Mouse (Mus musculus) liver, adult 2 months (tissue): ENCODE results near the gene Smu1. TPM values are rescaled to one million over a fixed set of nuclear protein-coding genes. Genes with fewer than 3 reads are reported as not detected.

Experiments used
- DNase-seq: peaks from one replicate; pipeline ENCODE4 v3.0.0-alpha.2; 2011; ENCODE audit warnings: low read depth, low spot score; ENCODE audit errors: extremely low read depth
- H3K27ac ChIP-seq: fragments of 200-500 bp; replicated peaks from 2 replicates; pipeline ENCODE4 v1.5.1; 2012; ENCODE audit warnings: low read depth, mild to moderate bottlenecking, control low read depth, inconsistent platforms, low read length; ENCODE audit not compliant: insufficient read depth
- H3K27me3 ChIP-seq: fragments of 200-500 bp; 2 replicates; pipeline ENCODE4 v1.6.1; 2012; ENCODE audit warnings: mild to moderate bottlenecking, moderate library complexity, low read length, inconsistent platforms; ENCODE audit not compliant: control insufficient read depth, insufficient read depth
- H3K36me3 ChIP-seq: fragments of 200-500 bp; 2 replicates; pipeline ENCODE4 v1.6.1; 2012; ENCODE audit warnings: low read length, inconsistent platforms; ENCODE audit not compliant: control insufficient read depth, insufficient read depth
- H3K4me1 ChIP-seq: fragments of 200-500 bp; 2 replicates; pipeline ENCODE4 v1.6.1; 2011; ENCODE audit warnings: low read length; ENCODE audit not compliant: control insufficient read depth, insufficient read depth
- H3K4me3 ChIP-seq: fragments of 200-500 bp; 2 replicates; pipeline ENCODE4 v1.5.1; 2011; ENCODE audit warnings: low read depth, mild to moderate bottlenecking, control low read depth, low read length, moderate library complexity; ENCODE audit not compliant: insufficient read depth
- H3K79me2 ChIP-seq: fragments of 200-500 bp; 2 replicates; pipeline ENCODE4 v1.6.1; 2012; ENCODE audit warnings: inconsistent platforms, mild to moderate bottlenecking, low read length, moderate library complexity; ENCODE audit not compliant: control insufficient read depth, insufficient read depth
- H3K9ac ChIP-seq: fragments of 200-500 bp; 2 replicates; pipeline ENCODE4 v1.6.1; 2012; ENCODE audit warnings: low read depth, mild to moderate bottlenecking, control low read depth, inconsistent platforms, low read length
- CTCF ChIP-seq: fragments of 200-500 bp; IDR thresholded peaks from 2 replicates; pipeline ENCODE4 v1.5.1; 2011; ENCODE audit warnings: low read depth, low read length, control low read depth
- POLR2A ChIP-seq: fragments of 200-500 bp; IDR thresholded peaks from 2 replicates; pipeline ENCODE4 v1.6.1; 2011; ENCODE audit warnings: low read length, control low read depth; ENCODE audit not compliant: insufficient read depth; ENCODE audit errors: extremely low read depth
- WGBS: fragments of 180-500 bp; shearing (Covaris S2); methylation state at CpG from one replicate; pipeline ENCODE4 v1.1.7; 2018; 5-methylcytosine and 5-hydroxymethylcytosine counted together
- polyA plus RNA-seq: library from polyadenylated mRNA; depleted of rRNA; stranded (reverse); fragments of >200 nt; gene quantifications from 2 replicates; pipeline ENCODE4 v1.2.3, GENCODE M21; 2012
- total RNA-seq: library from RNA; depleted of rRNA; stranded (reverse); fragments of >200 nt; gene quantifications from 2 replicates; pipeline ENCODE4 v1.2.3, GENCODE M21; 2014

Smu1 gene
- total and polyA plus RNA-seq, 2 experiments: 16.2 to 58.3 TPM

- no peak overlapping the region for H3K9ac ChIP-seq
- H3K27ac ChIP-seq: peak overlapping the region; percentile 97
- TF ChIP-seq POLR2A (no peak), CTCF (no peak)
- H3K79me2 ChIP-seq: peaks cover 10% of the 10 kb centered on the region
- WGBS: 93% methylated on average over 8 of the region's 8 CpGs
- no peak for DNase-seq
- peaks cover 10% of the 10 kb centered on the region for H3K36me3 ChIP-seq
- peaks cover 9% of the 10 kb centered on the region for H3K4me1 ChIP-seq
- H3K27me3 ChIP-seq: no peaks in the 10 kb centered on the region
- H3K4me3 ChIP-seq: no peak overlapping the region
Measured at GRCm38 (mm10) chr4:40720910-40721309, 36.8 kb downstream of the Smu1 start.

GRCm38 (mm10) chr4:40717141-40717540, 40.6 kb downstream of the Smu1 start:
- peaks cover 8% of the 10 kb centered on the region for H3K4me1 ChIP-seq
- DNase-seq: no peak
- no peak for TF ChIP-seq POLR2A
- TF ChIP-seq CTCF: no peak
- no peaks in the 10 kb centered on the region for H3K27me3 ChIP-seq
- no peaks in the 10 kb centered on the region for H3K79me2 ChIP-seq
- no peaks in the 10 kb centered on the region for H3K36me3 ChIP-seq
- no peak overlapping the region for H3K9ac ChIP-seq
- no peak overlapping the region for H3K4me3 ChIP-seq
- H3K27ac ChIP-seq: no peak overlapping the region
- 96% methylated on average over 3 of the region's 3 CpGs for WGBS

DNA sequence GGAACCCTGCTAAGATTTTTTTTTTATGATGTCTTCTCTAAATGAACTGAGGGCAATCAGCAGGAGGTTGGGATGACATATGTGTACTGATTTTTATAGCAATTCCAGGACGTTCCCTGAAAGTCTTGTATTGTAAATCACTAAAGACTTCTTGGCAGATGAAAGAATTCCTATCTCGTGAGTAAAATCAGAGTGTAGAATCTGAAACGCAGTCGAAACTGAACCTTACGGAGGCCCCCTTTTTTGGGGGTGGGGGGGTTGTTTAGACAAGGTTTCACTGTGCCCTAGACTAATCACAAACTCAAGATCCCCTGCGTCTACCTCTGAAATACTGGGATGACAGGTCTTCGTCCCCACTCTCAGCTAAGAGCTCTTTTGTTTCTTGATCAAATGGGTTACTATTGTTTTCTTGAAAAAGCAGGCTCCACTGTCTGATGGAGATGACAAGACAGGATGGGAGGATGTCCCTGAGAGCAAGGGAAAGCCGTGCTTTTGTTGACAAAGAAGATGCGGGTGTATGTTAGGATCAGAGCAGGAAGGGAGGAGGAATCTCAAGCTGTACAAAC, 53.9 kb downstream of the Smu1 start:
- no peak overlapping the region for H3K4me3 ChIP-seq
- peak overlapping the region; percentile 32 for H3K27ac ChIP-seq
- 23% methylated on average over 9 of the region's 9 CpGs for WGBS
- no peaks in the 10 kb centered on the region for H3K36me3 ChIP-seq
- H3K9ac ChIP-seq: peak overlapping the region; percentile 32
- H3K27me3 ChIP-seq: no peaks in the 10 kb centered on the region
- H3K4me1 ChIP-seq: peaks cover 28% of the 10 kb centered on the region
- H3K79me2 ChIP-seq: no peaks in the 10 kb centered on the region
- DNase-seq: no peak
- TF ChIP-seq POLR2A (no peak), CTCF (no peak)

- H3K79me2 ChIP-seq: no peaks in the 10 kb centered on the region
- TF ChIP-seq POLR2A: peak; percentile 83
- TF ChIP-seq CTCF: peak; percentile 20
- H3K9ac ChIP-seq: peak within 1 kb of the TSS; percentile 82
- peaks cover 32% of the 10 kb centered on the region for H3K4me1 ChIP-seq
- WGBS: under 1% methylated on average over 42 of the region's 42 CpGs
- H3K36me3 ChIP-seq: no peaks in the 10 kb centered on the region
- peak within 1 kb of the TSS; percentile 75 for H3K4me3 ChIP-seq
- no peaks in the 10 kb centered on the region for H3K27me3 ChIP-seq
- H3K27ac ChIP-seq: peak within 1 kb of the TSS; percentile 92
- DNase-seq: peak; percentile 95
Measured at GRCm38 (mm10) chr4:40702797-40703709, 54.7 kb downstream of the Smu1 start, which contains the start of gene Aptx. Aptx (minus strand) TSS chr4:40703194.

GRCm38 (mm10) chr4:40701796-40702195, 55.9 kb downstream of the Smu1 start:
- WGBS: 21% methylated on average over 3 of the region's 3 CpGs
- Histone ChIP-seq H3K4me3 (peak overlapping the region; percentile 75; the same call in 1 of the 2 replicates), H3K27ac (peak overlapping the region; percentile 92), H3K36me3 (no peaks in the 10 kb centered on the region; the same call in 1 of the 2 replicates), H3K9ac (no peak overlapping the region), H3K79me2 (no peaks in the 10 kb centered on the region), H3K4me1 (peaks cover 33% of the 10 kb centered on the region), H3K27me3 (no peaks in the 10 kb centered on the region)
- DNase-seq: peak; percentile 72
- TF ChIP-seq CTCF (no peak), POLR2A (no peak)

- 0 out of 2 replicates have a peak overlapping the region, but pooled peaks have one; percentile 1 for H3K9ac ChIP-seq
- TF ChIP-seq CTCF (no peak), POLR2A (no peak)
- H3K27me3 ChIP-seq: no peaks in the 10 kb centered on the region
- no peak overlapping the region for H3K4me3 ChIP-seq
- peak overlapping the region; percentile 92 for H3K27ac ChIP-seq
- peak; percentile 99 for DNase-seq
- no peaks in the 10 kb centered on the region for H3K79me2 ChIP-seq
- H3K36me3 ChIP-seq: peaks cover 2% of the 10 kb centered on the region; the same call in 1 of the 2 replicates
- WGBS: 8% methylated on average over 8 of the region's 8 CpGs
- peaks cover 33% of the 10 kb centered on the region for H3K4me1 ChIP-seq
Measured at GRCm38 (mm10) chr4:40700216-40700615, 57.5 kb downstream of the Smu1 start.
